17 mouse cellular contexts compared by ENCODE assay signal in genomic region chrX:157644700-157645099, GRCm38 (mm10). TPM values are rescaled to one million over a fixed set of nuclear protein-coding genes. Genes with fewer than 3 reads are reported as not detected.
A peak's percentile ranks its signal among the peaks of the same experiment; 100 is the strongest.
DNase-seq lines count a peak whose midpoint lies in the region; ATAC-seq and TF ChIP-seq lines count a peak whose summit lies in the region.
"Had no signal": no experiment of that assay in that cellular context is flagged by ENCODE, and none has a peak within 500 bp of the region (broad histone marks: within the 10 kb centered on the region; RNA-seq: fewer than 3 reads in every experiment).

No protein-coding gene starts in this region.

- no peaks in the 10 kb centered on the region for H3K9me3 ChIP-seq in megakaryocyte, embryonic 14.5 days
- H3K9me3 ChIP-seq in CH12.LX (replicated peaks; ENCODE audit: low read length) = no peaks in the 10 kb centered on the region
- H3K9me3 ChIP-seq in liver, postnatal 0 days (ENCODE audit: low read length) = no peaks in the 10 kb centered on the region
- H3K9me3 ChIP-seq: embryonic facial prominence, embryonic 15.5 days; forebrain, embryonic 10.5 days; heart, embryonic 12.5 days; hindbrain, embryonic 10.5 days; hindbrain, embryonic 15.5 days had no signal

- no peak overlapping the region for H3ac ChIP-seq in myocyte (ENCODE audit: control insufficient read depth, insufficient read length)

- TF ChIP-seq POLR2A in CH12.LX (IDR thresholded peaks at IDR 0.05; ENCODE audit: low read depth, low read length) = no peak
- no peak for TF ChIP-seq POLR2A in myocyte (IDR thresholded peaks at IDR 0.05; ENCODE audit: insufficient read length, low read depth)

- 56% methylated on average over 4 of the region's 4 CpGs for WGBS in liver, postnatal 0 days (ENCODE audit: insufficient replicate concordance)

- no peak overlapping the region for H3K9ac ChIP-seq in CH12.LX (ENCODE audit: insufficient read depth, low read depth)
- no peak overlapping the region for H3K9ac ChIP-seq in liver, postnatal 0 days (replicated peaks)
- H3K9ac ChIP-seq: embryonic facial prominence, embryonic 15.5 days; heart, embryonic 12.5 days; hindbrain, embryonic 15.5 days had no signal

- in situ Hi-C loops in CH12.LX (cut with MboI; ENCODE audit: low pct_ligation_motif_present, low pct_unique_long_range_greater_than_20kb, low sequenced_read_pairs) = no loop called here

- H3K4me2 ChIP-seq in CH12.LX (ENCODE audit: insufficient read depth, low read depth, poor library complexity, severe bottlenecking) (peak overlapping the region; percentile 56; the same call in 1 of the 2 replicates), myocyte (ENCODE audit: low read depth) (peak overlapping the region; percentile 14)
- H3K4me2 ChIP-seq in liver, postnatal 0 days (ENCODE audit: low read depth, low read length) = no peak overlapping the region
- H3K4me2 ChIP-seq: embryonic facial prominence, embryonic 15.5 days; heart, embryonic 12.5 days; hindbrain, embryonic 15.5 days had no signal

- no peak for TF ChIP-seq EP300 in CH12.LX (IDR thresholded peaks at IDR 0.05; ENCODE audit: low read length)
- no peak for TF ChIP-seq EP300 in liver, postnatal 0 days (IDR thresholded peaks at IDR 0.05; ENCODE audit: low read depth)

- ATAC-seq in megakaryocyte, adult 5-6 weeks (ENCODE audit: poor library complexity, severe bottlenecking) = no peak
- 0 out of 2 replicates have a peak, but pooled peaks have one; percentile 22 for ATAC-seq in common myeloid progenitor, adult 5-6 weeks (replicated peaks; ENCODE audit: low read depth, poor library complexity, severe bottlenecking)
- no peak for ATAC-seq in liver, postnatal 0 days
- ATAC-seq: inflammation-experienced regulatory T-cells, adult 6 months had no signal

- peak overlapping the region; percentile 70 for H3K4me3 ChIP-seq in megakaryocyte, embryonic 14.5 days (replicated peaks)
- no peak overlapping the region for H3K4me3 ChIP-seq in CH12.LX (replicated peaks in 1 of 3; ENCODE audit: low read depth in 2 of 3, low read length in 2 of 3, poor library complexity in 1 of 3)
- H3K4me3 ChIP-seq in myocyte = no peak overlapping the region
- H3K4me3 ChIP-seq in liver, postnatal 0 days (ENCODE audit: low read depth, low read length) = no peak overlapping the region
- H3K4me3 ChIP-seq: embryonic facial prominence, embryonic 15.5 days; erythroblast, embryonic 14.5 days; forebrain, embryonic 10.5 days; heart, embryonic 12.5 days; hindbrain, embryonic 10.5 days; hindbrain, embryonic 15.5 days had no signal

- no peaks in the 10 kb centered on the region for H3K79me2 ChIP-seq in CH12.LX (replicated peaks; ENCODE audit: control insufficient read depth, extremely low read depth, insufficient read depth, poor library complexity, severe bottlenecking)
- H3K79me2 ChIP-seq in myocyte (ENCODE audit: control insufficient read depth, insufficient read depth) = no peaks in the 10 kb centered on the region

- TF ChIP-seq CTCF in CH12.LX (conservative IDR thresholded peaks at IDR 0.05 in 1 of 2, IDR thresholded peaks at IDR 0.05 in 1 of 2; ENCODE audit: low read depth in 2 of 2, low read length in 2 of 2) = no peak
- no peak for TF ChIP-seq CTCF in liver, postnatal 0 days (IDR thresholded peaks at IDR 0.05; ENCODE audit: low read depth)

- no peak for DNase-seq in CH12.LX (ENCODE audit: extremely low read depth)
- no peak for DNase-seq in liver, postnatal 0 days
- DNase-seq in adrenal gland, adult 2 months = no peak

- no peak for TF ChIP-seq RAD21 in CH12.LX (IDR thresholded peaks at IDR 0.05; ENCODE audit: low read depth, low read length)

- dilution Hi-C loops in CH12.LX (cut with MboI; ENCODE audit: extremely low pct_ligation_motif_present, extremely low pct_unique_long_range_greater_than_20kb, low sequenced_read_pairs) = no loop called here

- no peaks in the 10 kb centered on the region for H3K36me3 ChIP-seq in megakaryocyte, embryonic 14.5 days (replicated peaks; ENCODE audit: low read length)
- no peaks in the 10 kb centered on the region for H3K36me3 ChIP-seq in CH12.LX (replicated peaks in 1 of 2; ENCODE audit: control insufficient read depth in 1 of 2, insufficient read depth in 1 of 2, low read length in 1 of 2)
- H3K36me3 ChIP-seq in myocyte (ENCODE audit: control insufficient read depth, insufficient read depth) = no peaks in the 10 kb centered on the region
- H3K36me3 ChIP-seq in liver, postnatal 0 days (replicated peaks; ENCODE audit: insufficient read depth, low read length) = no peaks in the 10 kb centered on the region
- H3K36me3 ChIP-seq: embryonic facial prominence, embryonic 15.5 days; forebrain, embryonic 10.5 days; heart, embryonic 12.5 days; hindbrain, embryonic 10.5 days; hindbrain, embryonic 15.5 days had no signal

- H3K27ac ChIP-seq in CH12.LX (ENCODE audit: insufficient read depth, low read depth) = no peak overlapping the region
- H3K27ac ChIP-seq in liver, postnatal 0 days (ENCODE audit: low read depth) = no peak overlapping the region
- H3K27ac ChIP-seq: embryonic facial prominence, embryonic 15.5 days; forebrain, embryonic 10.5 days; hindbrain, embryonic 10.5 days; hindbrain, embryonic 15.5 days had no signal

- peaks cover 4% of the 10 kb centered on the region for H3K4me1 ChIP-seq in megakaryocyte, embryonic 14.5 days
- H3K4me1 ChIP-seq in CH12.LX (ENCODE audit: control insufficient read depth in 1 of 2, insufficient read depth in 2 of 2) = no peaks in the 10 kb centered on the region
- H3K4me1 ChIP-seq in liver, postnatal 0 days (ENCODE audit: insufficient read depth) = no peaks in the 10 kb centered on the region
- H3K4me1 ChIP-seq: embryonic facial prominence, embryonic 15.5 days; forebrain, embryonic 10.5 days; heart, embryonic 12.5 days; hindbrain, embryonic 10.5 days; hindbrain, embryonic 15.5 days had no signal

- peaks cover 8% of the 10 kb centered on the region for H3K27me3 ChIP-seq in megakaryocyte, embryonic 14.5 days (replicated peaks)
- H3K27me3 ChIP-seq in CH12.LX (replicated peaks) = peaks cover 2% of the 10 kb centered on the region
- H3K27me3 ChIP-seq in myocyte (ENCODE audit: control insufficient read depth, insufficient read depth, insufficient read length) = no peaks in the 10 kb centered on the region
- no peaks in the 10 kb centered on the region for H3K27me3 ChIP-seq in liver, postnatal 0 days (ENCODE audit: insufficient read depth, low read length)
- H3K27me3 ChIP-seq: heart, embryonic 12.5 days; hindbrain, embryonic 15.5 days had no signal

TF ChIP-seq in CH12.LX, 34 proteins besides CTCF, POLR2A, EP300 and RAD21:
- no peak for TF ChIP-seq ELF1 (IDR thresholded peaks at IDR 0.05; ENCODE audit: low read depth, low read length)
- no peak for TF ChIP-seq UBTF (IDR thresholded peaks at IDR 0.05; ENCODE audit: low read depth, low read length)
- no peak for TF ChIP-seq MAZ (IDR thresholded peaks at IDR 0.05; ENCODE audit: low read depth, low read length)
- TF ChIP-seq KAT2A (IDR thresholded peaks at IDR 0.05; ENCODE audit: insufficient replicate concordance, low read length) = no peak
- TF ChIP-seq POLR2AphosphoS2 (IDR thresholded peaks at IDR 0.05; ENCODE audit: low read depth, low read length) = no peak
- TF ChIP-seq BHLHE40 (IDR thresholded peaks at IDR 0.05; ENCODE audit: low read depth, low read length) = peak; percentile 82

TF ChIP-seq in myocyte, 11 proteins besides CTCF, POLR2A, EP300 and RAD21:
- no peak for TF ChIP-seq MYOD1 (IDR thresholded peaks at IDR 0.05; ENCODE audit: control insufficient read depth in 1 of 3, insufficient read length in 2 of 3, low read depth in 2 of 3)
- TF ChIP-seq USF1 (IDR thresholded peaks at IDR 0.05; ENCODE audit: low read depth) = no peak
- no peak for TF ChIP-seq MYOG (IDR thresholded peaks at IDR 0.05; ENCODE audit: control insufficient read depth in 1 of 3, insufficient read depth in 1 of 3, insufficient read length in 2 of 3, low read depth in 2 of 3)
- TF ChIP-seq REST (IDR thresholded peaks at IDR 0.05; ENCODE audit: insufficient read depth, insufficient read length) = no peak
- no peak for TF ChIP-seq MAX (IDR thresholded peaks at IDR 0.05; ENCODE audit: low read depth)
- no peak for TF ChIP-seq SRF (IDR thresholded peaks at IDR 0.05; ENCODE audit: control insufficient read depth, insufficient read length, low read depth)
- no peak for TF ChIP-seq CEBPB (IDR thresholded peaks at IDR 0.05; ENCODE audit: insufficient read depth, poor library complexity, severe bottlenecking)
- TF ChIP-seq TCF12 (IDR thresholded peaks at IDR 0.05; ENCODE audit: insufficient read depth, poor library complexity, severe bottlenecking) = no peak
- no peak for TF ChIP-seq POLR2AphosphoS2 (IDR thresholded peaks at IDR 0.05; ENCODE audit: insufficient read length, low read depth)
- TF ChIP-seq TCF3 (IDR thresholded peaks at IDR 0.05; ENCODE audit: insufficient read length, low read depth) = no peak
- no peak for TF ChIP-seq E2F4 (IDR thresholded peaks at IDR 0.05; ENCODE audit: insufficient read depth)
TF ChIP-seq in myocyte: peak in this region for 0.

RNA-seq across cellular contexts. Expression of gene Mbtps2, which starts 46.2 kb away (rescaled TPM):
- polyA plus RNA-seq in megakaryocyte, embryonic 14.5 days (2012; ENCODE audit: insufficient read depth, low replicate concordance) = 1.4 and 2.4 TPM in 2 replicates
- total RNA-seq in megakaryocyte, adult 5-6 weeks (2015) = 16.2 and 22.1 TPM in 2 replicates
- total RNA-seq in megakaryocyte, adult 5-6 weeks (2017) = 7.0 and 9.4 TPM in 2 replicates
- 5.8 and 6.0 TPM in 2 replicates for total RNA-seq in CH12.LX (2012; rRNA removed)
- 11.4 and 12.4 TPM in 2 replicates for total RNA-seq in CH12.LX (2014; rRNA removed)
- 24.2 and 30.2 TPM in 2 replicates for polyA plus RNA-seq in CH12.LX (2012; ENCODE audit: insufficient read length, low read depth)
- total RNA-seq in common myeloid progenitor, adult 5-6 weeks (2017) = 18.6 and 30.1 TPM in 2 replicates
- polyA plus RNA-seq in myocyte (2012; fragmentation: generic; extraction: Trizol) = 7.6 TPM
- polyA plus RNA-seq in liver, postnatal 0 days (2015; fragmentation: Nextera tagmentation; extraction: Ambion mirVana) = 3.7 and 4.5 TPM in 2 replicates
- total RNA-seq in adrenal gland, adult 2 months (2021) = 10 to 100 TPM; 19.7 to 21.4 TPM
- 2.7 and 6.7 TPM in 2 replicates for polyA plus RNA-seq in adrenal gland, adult 2 months (2012; rRNA removed)
- polyA plus RNA-seq: erythroblast, embryonic 14.5 days had no signal

RNA-seq across cellular contexts. Expression of gene Smpx, which starts 54.0 kb away (rescaled TPM):
- not detected in 2 replicates for polyA plus RNA-seq in megakaryocyte, embryonic 14.5 days (2012; ENCODE audit: insufficient read depth, low replicate concordance)
- not detected in 2 replicates for total RNA-seq in megakaryocyte, adult 5-6 weeks (2015)
- total RNA-seq in megakaryocyte, adult 5-6 weeks (2017) = not detected in 2 replicates
- total RNA-seq in CH12.LX (2012; rRNA removed) (not detected in 2 replicates), CH12.LX (2014; rRNA removed) (not detected in 2 replicates)
- polyA plus RNA-seq in CH12.LX (2012; ENCODE audit: insufficient read length, low read depth) (not detected in 2 replicates), myocyte (2012; fragmentation: generic; extraction: Trizol) (55.1 TPM)
- total RNA-seq in common myeloid progenitor, adult 5-6 weeks (2017) = not detected in 2 replicates
- polyA plus RNA-seq in liver, postnatal 0 days (2015; fragmentation: Nextera tagmentation; extraction: Ambion mirVana) = 0.36 and 6.8 TPM in 2 replicates
- 10 to 100 TPM; 20.6 to 36.2 TPM for total RNA-seq in adrenal gland, adult 2 months (2021)
- polyA plus RNA-seq in adrenal gland, adult 2 months (2012; rRNA removed) = 0.67 and 0.93 TPM in 2 replicates
- total RNA-seq: MEL had no signal
- polyA plus RNA-seq: CD4-positive, CD25-positive, alpha-beta regulatory T cell, adult 4 months; erythroblast, embryonic 14.5 days; forebrain, embryonic 10.5 days; forebrain, embryonic 16.5 days; hindbrain, embryonic 10.5 days; inflammation-experienced regulatory T-cells, adult 6 months had no signal
